Mouse (Mus musculus) bone marrow, adult 2 months (tissue): ENCODE results near the gene Hmmr.

Experiments used
- CTCF ChIP-seq: fragments of 200-500 bp; IDR thresholded peaks from 2 replicates; pipeline ENCODE4 v1.5.1; 2011; ENCODE audit warnings: low read length, control low read depth; ENCODE audit not compliant: control insufficient read depth, insufficient read depth
- POLR2A ChIP-seq: fragments of 200-500 bp; IDR thresholded peaks from 2 replicates; pipeline ENCODE4 v1.6.1; 2011; ENCODE audit warnings: low read depth, mild to moderate bottlenecking, control low read depth, low read length, borderline replicate concordance; ENCODE audit not compliant: control insufficient read depth

- TF ChIP-seq CTCF (no peak), POLR2A (no peak)
These were observed 14.5 kb upstream of the Hmmr start for GRCm38 (mm10) chr11:40747716-40748115.
